Mouse (Mus musculus) liver, embryonic 14.5 days (tissue): Measurements from ENCODE around the gene Eif5a.

Experiments used
- CTCF ChIP-seq: IDR thresholded peaks from 2 replicates; pipeline ENCODE4 v1.5.1; 2016; ENCODE audit warnings: antibody characterized with exemption, low read depth, control low read depth
- EP300 ChIP-seq: IDR thresholded peaks from 2 replicates; pipeline ENCODE4 v1.6.1; 2016; ENCODE audit warnings: antibody characterized with exemption, low read depth

- TF ChIP-seq CTCF (no peak), EP300 (no peak)
Measured at GRCm38 (mm10) chr11:69902972-69903371, 18.8 kb downstream of the Eif5a start.
